Mouse (Mus musculus) forebrain, postnatal 0 days (tissue): ENCODE measurements around the gene Cdkn2b. TPM values are rescaled to one million over a fixed set of nuclear protein-coding genes. Genes with fewer than 3 reads are reported as not detected.
A peak's percentile ranks its signal among the peaks of the same experiment; 100 is the strongest.

Experiments used
- ATAC-seq: fragments of 200-750 bp; cut with Nextera tagmentation; 2 replicates; pipeline ENCODE4 v1.8.0; 2017; ENCODE audit warnings: mild to moderate bottlenecking, moderate library complexity
- DNase-seq: peaks from one replicate; pipeline ENCODE4 v3.0.0-alpha.2; 2015
- H3K27ac ChIP-seq: fragments of 300-500 bp; sonication (generic); 2 replicates; pipeline ENCODE4 v1.5.1; 2014; ENCODE audit warnings: low read depth, mild to moderate bottlenecking, antibody characterized with exemption, low read length, moderate library complexity, mixed read lengths
- H3K27me3 ChIP-seq: fragments of 300-500 bp; sonication (generic); 2 replicates; pipeline ENCODE4 v1.6.1; 2014; ENCODE audit warnings: mild to moderate bottlenecking, low read length, mixed read lengths; ENCODE audit not compliant: insufficient read depth
- H3K36me3 ChIP-seq: fragments of 300-500 bp; sonication (generic); 2 replicates; pipeline ENCODE4 v1.6.1; 2014; ENCODE audit warnings: mild to moderate bottlenecking, moderate library complexity; ENCODE audit not compliant: insufficient read depth
- H3K4me1 ChIP-seq: fragments of 300-500 bp; sonication (generic); 2 replicates; pipeline ENCODE4 v1.6.1; 2014; ENCODE audit warnings: antibody characterized with exemption; ENCODE audit not compliant: insufficient read depth
- H3K4me2 ChIP-seq: fragments of 300-500 bp; sonication (generic); 2 replicates; pipeline ENCODE4 v1.6.1; 2014; ENCODE audit warnings: low read depth, mild to moderate bottlenecking, moderate library complexity
- H3K4me3 ChIP-seq: fragments of 300-500 bp; sonication (generic); 2 replicates; pipeline ENCODE4 v1.5.1; 2014; ENCODE audit warnings: low read depth, low read length, mixed read lengths
- H3K9ac ChIP-seq: fragments of 300-500 bp; sonication (generic); 2 replicates; pipeline ENCODE4 v1.6.1; 2014; ENCODE audit warnings: mild to moderate bottlenecking
- H3K9me3 ChIP-seq: fragments of 300-500 bp; sonication (generic); 2 replicates; pipeline ENCODE4 v1.6.1; 2016; ENCODE audit warnings: low read length
- CTCF ChIP-seq: sonication (generic); IDR thresholded peaks from 2 replicates; pipeline ENCODE4 v1.5.1; 2016; ENCODE audit warnings: antibody characterized with exemption, control low read depth, low read depth
- WGBS: fragments of 180-500 bp; shearing (Covaris S2); extraction: QIAGEN DNeasy Blood & Tissue Kit; methylation state at CpG from one replicate; pipeline ENCODE4 v1.1.7; 2014; 5-methylcytosine and 5-hydroxymethylcytosine counted together
- polyA plus RNA-seq: library from polyadenylated mRNA; unstranded; fragments of >200 nt; fragmentation: Nextera tagmentation; extraction: Ambion mirVana; gene quantifications from 2 replicates; pipeline ENCODE4 v1.2.1, GENCODE M21; 2015
- total RNA-seq: library from RNA; depleted of rRNA; stranded (reverse); fragments of >200 nt; gene quantifications from 2 replicates; pipeline ENCODE4 v1.2.3, GENCODE M21; 2014

The Cdkn2b gene
- total and polyA plus RNA-seq, 2 experiments from 2014 or later, result 1.5 to 2.0 TPM

DNA sequence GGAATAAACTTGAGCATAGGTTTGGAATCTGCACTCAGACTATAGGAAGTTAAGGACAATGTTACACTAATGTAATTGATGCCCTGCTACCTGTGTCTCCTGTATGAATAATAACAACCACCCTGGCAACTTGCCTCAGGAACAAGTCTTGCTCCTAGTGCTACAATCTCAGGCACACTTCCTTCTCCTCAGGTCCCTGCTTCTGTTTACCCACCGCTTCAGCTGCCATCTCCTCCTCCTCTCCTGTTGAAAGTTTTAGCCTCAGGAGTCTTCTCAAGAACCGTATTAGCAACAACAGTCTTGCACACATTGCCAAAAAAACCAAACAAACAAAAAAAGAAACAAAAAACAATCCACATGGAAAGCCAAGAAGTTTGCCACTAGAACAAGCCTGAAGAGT lies 31.2 kb downstream of the Cdkn2b start:
- no peaks in the 10 kb centered on the region for H3K9me3 ChIP-seq
- H3K27me3 ChIP-seq, result peaks cover 91% of the 10 kb centered on the region
- WGBS, result 2% methylated on average over 2 of the region's 2 CpGs
- no peak overlapping the region for H3K27ac ChIP-seq
- H3K4me2 ChIP-seq, result no peak overlapping the region
- no peak overlapping the region for H3K9ac ChIP-seq
- no peaks in the 10 kb centered on the region for H3K4me1 ChIP-seq
- no peak overlapping the region for H3K4me3 ChIP-seq
- DNase-seq (no peak), ATAC-seq (no peak)
- no peak for TF ChIP-seq CTCF
- H3K36me3 ChIP-seq, result no peaks in the 10 kb centered on the region

DNA sequence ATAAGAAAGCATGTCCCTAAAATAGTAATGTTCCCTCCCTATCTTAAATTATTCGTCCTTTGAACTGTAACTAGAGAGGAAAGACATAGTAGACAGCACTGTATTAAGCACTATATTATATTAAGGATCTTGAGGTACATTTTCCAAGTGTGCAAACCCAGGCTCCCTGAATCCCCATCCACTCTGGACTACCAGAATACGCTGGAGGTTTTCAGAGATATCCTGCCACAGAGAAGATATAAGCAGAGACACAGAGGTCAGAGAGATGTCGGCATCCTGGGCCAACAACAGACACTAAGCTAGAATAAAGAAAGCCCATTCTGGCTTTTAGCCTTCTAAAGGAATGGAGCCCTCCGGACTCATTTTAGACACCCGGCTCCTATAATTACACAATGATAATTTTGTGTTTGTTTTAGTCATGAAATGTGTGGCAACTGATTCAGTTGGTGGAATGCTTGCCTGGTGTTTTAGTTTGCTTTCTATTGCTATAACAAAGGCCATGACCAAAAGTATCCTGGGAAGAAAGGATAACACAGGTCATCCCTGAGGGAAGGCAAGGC lies 33.4 kb downstream of the Cdkn2b start:
- H3K4me3 ChIP-seq, result no peak overlapping the region
- no peak for ATAC-seq
- H3K4me1 ChIP-seq, result no peaks in the 10 kb centered on the region
- TF ChIP-seq CTCF, result no peak
- H3K36me3 ChIP-seq, result no peaks in the 10 kb centered on the region
- H3K4me2 ChIP-seq, result no peak overlapping the region
- no peak for DNase-seq
- H3K9me3 ChIP-seq, result no peaks in the 10 kb centered on the region
- H3K9ac ChIP-seq, result no peak overlapping the region
- peaks cover 96% of the 10 kb centered on the region for H3K27me3 ChIP-seq
- WGBS, result 6% methylated on average over 5 of the region's 5 CpGs
- H3K27ac ChIP-seq, result no peak overlapping the region

DNA sequence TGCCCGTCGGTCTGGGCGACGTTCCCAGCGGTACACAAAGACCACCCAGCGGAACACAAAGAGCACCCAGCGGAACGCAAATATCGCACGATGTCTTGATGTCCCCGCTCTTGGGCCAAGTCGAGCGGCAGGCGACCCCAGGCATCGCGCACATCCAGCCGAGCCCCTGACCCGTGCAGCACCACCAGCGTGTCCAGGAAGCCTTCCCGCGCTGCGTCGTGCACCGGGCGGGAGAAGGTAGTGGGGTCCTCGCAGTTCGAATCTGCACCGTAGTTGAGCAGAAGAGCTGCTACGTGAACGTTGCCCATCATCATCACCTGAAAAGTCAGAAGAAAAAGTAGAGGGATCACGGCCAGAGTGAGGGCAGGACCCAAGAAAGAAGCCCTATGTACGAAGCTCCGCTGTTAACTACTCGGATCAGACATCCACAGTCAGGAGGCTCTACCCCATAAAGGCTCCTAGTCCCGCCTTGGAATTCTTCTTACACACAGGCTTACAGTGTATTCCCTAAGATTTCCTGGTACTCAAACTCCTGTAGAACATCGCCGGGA lies 34.1 kb downstream of the Cdkn2b start:
- H3K36me3 ChIP-seq, result no peaks in the 10 kb centered on the region
- H3K9ac ChIP-seq, result no peak overlapping the region
- H3K27ac ChIP-seq, result no peak overlapping the region
- no peak overlapping the region for H3K4me3 ChIP-seq
- H3K9me3 ChIP-seq, result no peaks in the 10 kb centered on the region
- ATAC-seq (no peak), DNase-seq (no peak)
- H3K4me1 ChIP-seq, result no peaks in the 10 kb centered on the region
- H3K4me2 ChIP-seq, result no peak overlapping the region
- TF ChIP-seq CTCF, result no peak
- 2% methylated on average over 37 of the region's 37 CpGs for WGBS
- peaks cover 96% of the 10 kb centered on the region for H3K27me3 ChIP-seq

DNA sequence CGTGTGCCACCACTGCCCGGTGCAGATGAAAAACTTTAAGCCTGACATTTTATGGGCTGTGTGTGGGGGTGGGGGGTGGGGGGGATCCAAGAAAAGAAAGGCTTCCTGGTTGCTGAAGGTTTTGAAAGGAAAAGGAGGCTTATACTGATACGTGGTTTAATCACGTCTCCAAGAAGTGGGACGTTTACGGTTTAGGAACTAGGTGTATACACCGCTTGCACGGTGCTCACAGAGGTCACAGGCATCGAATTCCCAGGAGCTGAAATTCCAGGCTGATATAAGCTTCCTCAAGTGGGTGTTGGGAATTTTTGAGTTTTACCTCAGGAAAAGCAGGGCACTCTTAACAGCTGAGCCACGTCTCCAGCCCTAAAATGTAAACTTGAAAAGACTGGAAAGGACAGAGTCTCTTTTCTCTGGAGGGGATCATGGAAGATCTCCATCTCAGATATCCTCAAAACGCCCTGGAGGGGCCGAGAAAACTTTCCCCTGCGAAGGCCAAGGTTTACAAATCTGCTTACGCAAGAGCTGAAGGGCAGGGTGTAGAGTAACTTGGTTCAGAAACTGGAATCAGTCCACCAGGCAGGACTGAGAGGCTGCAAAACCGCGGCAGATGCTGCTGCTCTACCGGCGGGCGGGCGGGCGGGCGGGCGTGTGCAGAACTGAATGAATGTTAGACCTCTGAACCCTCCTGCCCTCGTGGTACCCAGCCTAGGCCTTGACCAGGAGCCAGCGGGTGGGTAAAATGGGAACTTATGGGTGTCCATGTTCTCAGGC lies 34.8 kb downstream of the Cdkn2b start:
- TF ChIP-seq CTCF, result no peak
- ATAC-seq (no peak), DNase-seq (no peak)
- H3K27ac ChIP-seq, result no peak overlapping the region
- no peaks in the 10 kb centered on the region for H3K36me3 ChIP-seq
- 3% methylated on average over 25 of the region's 25 CpGs for WGBS
- H3K9ac ChIP-seq, result no peak overlapping the region
- H3K4me2 ChIP-seq, result no peak overlapping the region
- H3K27me3 ChIP-seq, result peaks cover 94% of the 10 kb centered on the region
- no peaks in the 10 kb centered on the region for H3K4me1 ChIP-seq
- no peaks in the 10 kb centered on the region for H3K9me3 ChIP-seq
- H3K4me3 ChIP-seq, result no peak overlapping the region

DNA sequence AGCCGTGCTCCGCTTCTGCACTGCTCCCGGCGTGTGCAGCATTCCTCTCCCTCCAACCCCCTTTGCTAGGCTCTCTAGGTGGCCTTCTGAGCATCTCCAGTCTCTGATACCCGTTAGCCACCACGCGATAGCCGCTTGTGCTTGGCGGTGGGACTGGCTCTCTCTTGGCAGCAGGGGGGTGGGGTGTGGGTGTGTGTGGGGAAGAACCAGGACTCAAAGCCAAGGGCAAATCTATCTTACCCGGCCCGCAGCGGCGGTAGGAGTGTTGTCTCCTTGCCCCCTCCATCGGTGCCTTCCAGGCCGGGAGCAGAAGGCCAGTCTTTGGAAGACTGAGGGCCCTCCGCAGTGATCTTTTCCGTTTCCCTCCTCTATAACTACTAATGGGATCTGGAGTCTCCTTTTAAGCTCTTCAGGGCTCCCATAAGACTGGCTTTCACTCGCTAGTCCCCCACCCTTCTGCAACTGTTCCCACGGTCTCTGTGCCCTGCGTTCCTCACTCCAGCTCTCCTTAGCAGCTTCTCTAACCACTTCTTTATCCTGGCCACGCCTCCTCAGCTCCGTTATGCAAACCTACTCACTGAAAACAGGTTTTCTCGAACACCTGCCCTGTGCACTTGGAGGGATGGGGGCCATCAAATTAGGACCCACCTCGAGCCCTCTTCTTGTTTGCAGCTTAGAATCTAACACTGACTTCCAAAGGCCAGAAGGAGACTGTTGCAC lies 35.9 kb downstream of the Cdkn2b start:
- Histone ChIP-seq H3K9me3 (no peaks in the 10 kb centered on the region), H3K4me2 (no peak overlapping the region), H3K4me1 (no peaks in the 10 kb centered on the region), H3K4me3 (no peak overlapping the region), H3K27ac (no peak overlapping the region), H3K9ac (no peak overlapping the region), H3K27me3 (peaks cover 93% of the 10 kb centered on the region), H3K36me3 (no peaks in the 10 kb centered on the region)
- ATAC-seq, result 0 out of 2 replicates have a peak, but pooled peaks have one; percentile 5
- TF ChIP-seq CTCF, result no peak
- DNase-seq, result no peak
- WGBS, result 2% methylated on average over 24 of the region's 24 CpGs

DNA sequence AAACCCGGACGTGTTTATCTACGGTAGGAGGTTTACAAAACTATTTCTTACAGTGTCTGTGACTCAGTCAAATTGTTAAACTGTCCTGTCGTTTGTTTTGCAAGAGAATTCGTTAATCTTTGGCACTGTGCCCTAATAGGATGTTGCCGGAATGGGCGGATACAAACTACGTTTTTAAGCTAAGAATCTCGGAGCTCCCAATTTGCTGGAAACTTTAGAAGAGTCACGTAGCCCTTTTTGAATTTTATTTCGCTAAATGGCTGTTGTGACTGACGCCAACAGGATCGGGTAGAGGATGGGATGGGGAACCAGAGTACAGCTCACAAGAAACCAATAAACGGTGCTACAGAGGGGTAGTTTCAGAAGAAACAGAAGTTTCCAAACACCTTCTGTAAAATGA lies 36.8 kb downstream of the Cdkn2b start:
- peak; percentile 64 for DNase-seq
- 1% methylated on average over 14 of the region's 14 CpGs for WGBS
- H3K27ac ChIP-seq, result no peak overlapping the region
- H3K9me3 ChIP-seq, result no peaks in the 10 kb centered on the region
- no peak overlapping the region for H3K9ac ChIP-seq
- no peak for TF ChIP-seq CTCF
- no peak overlapping the region for H3K4me3 ChIP-seq
- no peaks in the 10 kb centered on the region for H3K4me1 ChIP-seq
- H3K27me3 ChIP-seq, result peaks cover 84% of the 10 kb centered on the region
- no peaks in the 10 kb centered on the region for H3K36me3 ChIP-seq
- no peak for ATAC-seq
- no peak overlapping the region for H3K4me2 ChIP-seq

DNA sequence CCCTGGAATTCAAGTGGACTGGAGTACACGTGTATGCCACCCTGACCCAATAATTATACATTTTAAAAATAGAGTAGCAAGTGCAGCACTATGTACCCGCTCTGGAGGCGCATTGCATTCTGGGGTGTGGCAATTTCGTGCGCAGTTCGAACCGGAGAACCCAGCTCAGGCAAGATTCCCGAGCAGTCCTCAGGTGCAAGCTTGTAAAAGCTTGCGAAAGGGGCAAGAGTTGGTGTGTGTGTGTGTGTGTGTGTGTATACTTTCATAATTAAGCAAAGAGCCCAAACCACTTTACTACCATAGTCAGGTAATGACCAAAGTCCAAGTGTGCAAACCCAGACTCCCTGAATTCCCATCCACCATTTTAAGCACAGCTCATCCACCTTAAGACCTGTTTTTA lies 37.3 kb downstream of the Cdkn2b start:
- Histone ChIP-seq H3K36me3 (no peaks in the 10 kb centered on the region), H3K9ac (no peak overlapping the region), H3K27ac (no peak overlapping the region), H3K9me3 (no peaks in the 10 kb centered on the region), H3K4me3 (no peak overlapping the region), H3K27me3 (peaks cover 79% of the 10 kb centered on the region), H3K4me2 (no peak overlapping the region), H3K4me1 (no peaks in the 10 kb centered on the region)
- no peak for ATAC-seq
- no peak for DNase-seq
- TF ChIP-seq CTCF, result no peak
- under 1% methylated on average over 9 of the region's 9 CpGs for WGBS
